Mouse (Mus musculus): ENCODE measurements at regions not wholly inside any gene's neighbourhood (a gene's known extent, or its start where the extent isn't known, plus 50 kb on each side); places are given as distances from the start of the nearest gene placed in this dataset.
"Not testable (repeated sequence)": the region's sequence is repeated elsewhere in the genome, so short reads cannot be mapped to it uniquely, and the experiment has no call there.

- no peak overlapping the region for H3K4me2 ChIP-seq (ENCODE audit: low read depth, low read length)
- no peak for ATAC-seq (replicated peaks; ENCODE audit: insufficient number of reproducible peaks, low FRiP score, low TSS enrichment, low read depth)
- no peak overlapping the region for H3K4me3 ChIP-seq (ENCODE audit: low read depth, low read length)
- H3K36me3 ChIP-seq (replicated peaks; ENCODE audit: control insufficient read depth, insufficient read depth, low read depth, low read length) = no peaks in the 10 kb centered on the region
- H3K27me3 ChIP-seq (ENCODE audit: control insufficient read depth, insufficient read depth, low read length) = no peaks in the 10 kb centered on the region
- no peaks in the 10 kb centered on the region for H3K4me1 ChIP-seq (ENCODE audit: control insufficient read depth, insufficient read depth, low read length)
- H3K27ac ChIP-seq (replicated peaks; ENCODE audit: low read depth, low read length) = no peak overlapping the region
- WGBS = 81% methylated on average over 5 of the region's 5 CpGs
- no peak overlapping the region for H3K9ac ChIP-seq (replicated peaks; ENCODE audit: low read length)
- no peak for DNase-seq (ENCODE audit: low spot score)
- no peaks in the 10 kb centered on the region for H3K9me3 ChIP-seq (replicated peaks; ENCODE audit: control insufficient read depth, low read length)
Measured at GRCm38 (mm10) chr3:39840946-39841345, 690.1 kb upstream of the Intu start.

GRCm38 (mm10) chr3:39845123-39845522 is 686.0 kb upstream of the Intu start:
- H3K9me3 ChIP-seq (replicated peaks; ENCODE audit: control insufficient read depth, low read length) = no peaks in the 10 kb centered on the region
- WGBS = 87% methylated on average over 2 of the region's 2 CpGs
- no peak overlapping the region for H3K4me2 ChIP-seq (ENCODE audit: low read depth, low read length)
- no peaks in the 10 kb centered on the region for H3K27me3 ChIP-seq (ENCODE audit: control insufficient read depth, insufficient read depth, low read length)
- H3K36me3 ChIP-seq (replicated peaks; ENCODE audit: control insufficient read depth, insufficient read depth, low read depth, low read length) = no peaks in the 10 kb centered on the region
- ATAC-seq (replicated peaks; ENCODE audit: insufficient number of reproducible peaks, low FRiP score, low TSS enrichment, low read depth) = no peak
- no peak overlapping the region for H3K4me3 ChIP-seq (ENCODE audit: low read depth, low read length)
- no peak overlapping the region for H3K27ac ChIP-seq (replicated peaks; ENCODE audit: low read depth, low read length)
- no peak overlapping the region for H3K9ac ChIP-seq (replicated peaks; ENCODE audit: low read length)
- DNase-seq (ENCODE audit: low spot score) = no peak
- H3K4me1 ChIP-seq (ENCODE audit: control insufficient read depth, insufficient read depth, low read length) = no peaks in the 10 kb centered on the region

DNA sequence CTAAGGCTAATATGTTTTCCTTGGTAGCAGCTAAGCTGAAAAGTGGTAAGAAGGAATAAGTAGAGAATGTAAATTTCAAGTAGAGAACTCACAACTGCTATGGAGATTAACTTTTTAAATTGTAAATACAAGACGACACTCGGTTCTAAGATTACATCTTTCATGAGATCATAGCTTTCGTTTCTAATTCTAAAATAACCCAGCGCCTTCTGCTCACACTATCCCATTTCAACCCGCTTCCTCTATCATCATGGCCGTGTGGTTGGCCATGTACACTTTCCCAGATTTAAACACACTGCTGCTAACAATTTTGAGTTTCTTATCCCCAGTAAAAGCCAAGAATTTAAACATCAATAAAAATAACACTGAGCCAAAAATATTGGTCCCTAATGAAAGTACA is 682.3 kb upstream of the Intu start:
- Histone ChIP-seq H3K4me3 (ENCODE audit: low read depth, low read length) (no peak overlapping the region), H3K4me1 (ENCODE audit: control insufficient read depth, insufficient read depth, low read length) (no peaks in the 10 kb centered on the region), H3K27ac (replicated peaks; ENCODE audit: low read depth, low read length) (no peak overlapping the region), H3K27me3 (ENCODE audit: control insufficient read depth, insufficient read depth, low read length) (no peaks in the 10 kb centered on the region), H3K4me2 (ENCODE audit: low read depth, low read length) (no peak overlapping the region), H3K9ac (replicated peaks; ENCODE audit: low read length) (no peak overlapping the region), H3K9me3 (replicated peaks; ENCODE audit: control insufficient read depth, low read length) (no peaks in the 10 kb centered on the region), H3K36me3 (replicated peaks; ENCODE audit: control insufficient read depth, insufficient read depth, low read depth, low read length) (no peaks in the 10 kb centered on the region)
- 80% methylated on average over 6 of the region's 6 CpGs for WGBS
- ATAC-seq (replicated peaks; ENCODE audit: insufficient number of reproducible peaks, low FRiP score, low TSS enrichment, low read depth) (no peak), DNase-seq (ENCODE audit: low spot score) (no peak)

DNA sequence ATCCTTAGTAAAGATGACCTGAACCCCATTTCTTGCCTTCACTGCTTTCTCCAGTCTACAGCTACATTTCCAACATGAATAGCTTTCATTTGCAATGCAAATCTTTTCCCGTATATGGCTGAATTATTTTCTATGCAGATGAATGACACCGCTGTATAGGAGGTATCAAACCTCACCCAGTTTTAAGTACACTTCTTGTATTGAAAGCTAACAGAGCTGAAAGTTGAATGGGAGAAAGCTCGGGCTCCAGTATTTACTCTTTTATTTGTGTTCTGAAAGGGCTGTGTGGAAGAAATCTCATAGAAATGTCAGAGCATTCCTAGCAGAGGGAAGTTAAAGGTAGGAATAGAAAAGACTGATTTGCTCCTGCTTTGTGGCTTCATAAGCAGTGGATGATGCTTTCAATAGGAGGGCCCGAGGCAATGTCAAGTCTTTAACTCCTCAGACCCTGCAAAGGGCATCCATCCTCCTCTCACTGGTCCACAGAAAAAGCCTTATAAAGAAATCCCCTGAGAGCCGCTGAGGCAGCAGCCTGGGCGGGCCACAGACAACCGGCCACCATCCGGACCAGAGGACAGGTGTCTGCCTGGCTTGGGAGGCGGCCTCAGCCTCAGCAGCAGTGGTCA is 673.8 kb upstream of the Intu start:
- no peak overlapping the region for H3K4me3 ChIP-seq (ENCODE audit: low read depth, low read length)
- no peak overlapping the region for H3K27ac ChIP-seq (replicated peaks; ENCODE audit: low read depth, low read length)
- no peak overlapping the region for H3K4me2 ChIP-seq (ENCODE audit: low read depth, low read length)
- no peaks in the 10 kb centered on the region for H3K9me3 ChIP-seq (replicated peaks; ENCODE audit: control insufficient read depth, low read length)
- no peaks in the 10 kb centered on the region for H3K27me3 ChIP-seq (ENCODE audit: control insufficient read depth, insufficient read depth, low read length)
- ATAC-seq (replicated peaks; ENCODE audit: insufficient number of reproducible peaks, low FRiP score, low TSS enrichment, low read depth) (no peak), DNase-seq (ENCODE audit: low spot score) (no peak)
- H3K4me1 ChIP-seq (ENCODE audit: control insufficient read depth, insufficient read depth, low read length) = no peaks in the 10 kb centered on the region
- no peak overlapping the region for H3K9ac ChIP-seq (replicated peaks; ENCODE audit: low read length)
- 76% methylated on average over 8 of the region's 9 CpGs for WGBS
- no peaks in the 10 kb centered on the region for H3K36me3 ChIP-seq (replicated peaks; ENCODE audit: control insufficient read depth, insufficient read depth, low read depth, low read length)

DNA sequence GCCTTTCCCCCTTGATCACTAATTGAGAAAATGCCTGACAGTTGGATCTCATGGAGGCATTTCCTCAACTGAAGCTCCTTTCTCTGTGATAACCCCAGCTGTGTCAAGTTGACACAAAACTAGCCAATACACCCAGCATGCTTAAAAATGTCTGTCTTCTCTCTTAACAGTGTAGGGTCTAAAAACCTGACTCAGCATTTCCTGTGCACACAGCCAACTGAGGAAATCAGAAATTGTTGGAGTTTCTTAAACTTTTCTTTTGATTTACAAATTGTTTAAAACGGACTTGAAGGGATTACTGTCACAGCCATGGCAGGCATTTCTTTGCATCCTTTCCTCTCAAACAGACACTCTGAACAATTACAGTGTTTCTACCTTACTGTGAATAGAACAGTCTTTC is 655.0 kb upstream of the Intu start:
- WGBS = 82% methylated on average over 1 of the region's 1 CpGs
- H3K27ac ChIP-seq (replicated peaks; ENCODE audit: low read depth, low read length); H3K9ac ChIP-seq (replicated peaks; ENCODE audit: low read length); H3K36me3 ChIP-seq (replicated peaks; ENCODE audit: control insufficient read depth, insufficient read depth, low read depth, low read length); H3K27me3 ChIP-seq (ENCODE audit: control insufficient read depth, insufficient read depth, low read length); H3K4me1 ChIP-seq (ENCODE audit: control insufficient read depth, insufficient read depth, low read length); H3K4me3 ChIP-seq (ENCODE audit: low read depth, low read length); DNase-seq (ENCODE audit: low spot score); H3K4me2 ChIP-seq (ENCODE audit: low read depth, low read length); H3K9me3 ChIP-seq (replicated peaks; ENCODE audit: control insufficient read depth, low read length); ATAC-seq (replicated peaks; ENCODE audit: insufficient number of reproducible peaks, low FRiP score, low TSS enrichment, low read depth): not testable (repeated sequence)

DNA sequence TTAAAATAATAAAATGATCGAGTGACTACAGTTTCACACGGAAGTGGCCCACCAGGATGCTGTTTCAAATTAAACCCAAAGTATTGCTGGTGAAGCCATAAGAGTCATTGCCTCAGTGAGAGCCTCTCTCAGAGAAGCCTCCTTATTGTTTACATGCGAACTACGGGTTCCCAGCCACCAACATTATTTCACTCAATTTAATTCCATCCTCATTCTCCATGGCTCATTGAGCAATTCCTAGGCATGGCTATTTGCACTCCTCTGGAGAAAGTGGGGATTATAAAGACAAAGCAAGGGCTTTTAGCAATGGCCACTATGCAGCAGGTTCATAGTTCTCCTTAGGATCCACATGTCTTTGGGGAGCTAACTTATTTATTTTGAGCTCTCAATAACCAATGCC is 646.7 kb upstream of the Intu start:
- Histone ChIP-seq H3K9ac (replicated peaks; ENCODE audit: low read length) (no peak overlapping the region), H3K27me3 (ENCODE audit: control insufficient read depth, insufficient read depth, low read length) (no peaks in the 10 kb centered on the region), H3K27ac (replicated peaks; ENCODE audit: low read depth, low read length) (no peak overlapping the region), H3K9me3 (replicated peaks; ENCODE audit: control insufficient read depth, low read length) (no peaks in the 10 kb centered on the region), H3K4me2 (ENCODE audit: low read depth, low read length) (no peak overlapping the region), H3K4me3 (ENCODE audit: low read depth, low read length) (no peak overlapping the region), H3K36me3 (replicated peaks; ENCODE audit: control insufficient read depth, insufficient read depth, low read depth, low read length) (no peaks in the 10 kb centered on the region), H3K4me1 (ENCODE audit: control insufficient read depth, insufficient read depth, low read length) (no peaks in the 10 kb centered on the region)
- ATAC-seq (replicated peaks; ENCODE audit: insufficient number of reproducible peaks, low FRiP score, low TSS enrichment, low read depth) = no peak
- WGBS = 75% methylated on average over 4 of the region's 4 CpGs
- DNase-seq (ENCODE audit: low spot score) = no peak

DNA sequence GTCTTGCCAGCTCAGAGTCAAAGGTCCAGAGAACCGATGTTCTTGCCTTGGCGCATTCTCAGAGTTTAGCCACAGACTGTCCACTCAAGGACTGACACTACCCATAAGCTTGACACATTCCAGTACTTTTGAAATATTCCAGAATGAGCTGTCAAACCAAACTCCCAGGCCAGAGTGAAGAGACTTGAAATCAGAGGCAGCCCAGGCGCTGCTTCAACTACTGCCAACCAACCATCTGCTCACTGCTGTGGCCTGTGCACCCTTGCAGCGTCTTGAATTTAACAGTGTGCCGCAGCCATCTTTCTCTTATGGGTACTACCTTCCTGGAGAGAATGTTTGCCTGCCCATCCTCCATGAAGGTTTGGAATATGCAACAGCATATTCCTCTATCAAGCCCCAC is 642.7 kb upstream of the Intu start:
- no peak for DNase-seq (ENCODE audit: low spot score)
- no peaks in the 10 kb centered on the region for H3K27me3 ChIP-seq (ENCODE audit: control insufficient read depth, insufficient read depth, low read length)
- no peak for ATAC-seq (replicated peaks; ENCODE audit: insufficient number of reproducible peaks, low FRiP score, low TSS enrichment, low read depth)
- H3K9me3 ChIP-seq (replicated peaks; ENCODE audit: control insufficient read depth, low read length) = no peaks in the 10 kb centered on the region
- no peaks in the 10 kb centered on the region for H3K4me1 ChIP-seq (ENCODE audit: control insufficient read depth, insufficient read depth, low read length)
- H3K27ac ChIP-seq (replicated peaks; ENCODE audit: low read depth, low read length) = no peak overlapping the region
- no peak overlapping the region for H3K4me3 ChIP-seq (ENCODE audit: low read depth, low read length)
- no peak overlapping the region for H3K9ac ChIP-seq (replicated peaks; ENCODE audit: low read length)
- no peaks in the 10 kb centered on the region for H3K36me3 ChIP-seq (replicated peaks; ENCODE audit: control insufficient read depth, insufficient read depth, low read depth, low read length)
- 89% methylated on average over 5 of the region's 5 CpGs for WGBS
- H3K4me2 ChIP-seq (ENCODE audit: low read depth, low read length) = no peak overlapping the region

DNA sequence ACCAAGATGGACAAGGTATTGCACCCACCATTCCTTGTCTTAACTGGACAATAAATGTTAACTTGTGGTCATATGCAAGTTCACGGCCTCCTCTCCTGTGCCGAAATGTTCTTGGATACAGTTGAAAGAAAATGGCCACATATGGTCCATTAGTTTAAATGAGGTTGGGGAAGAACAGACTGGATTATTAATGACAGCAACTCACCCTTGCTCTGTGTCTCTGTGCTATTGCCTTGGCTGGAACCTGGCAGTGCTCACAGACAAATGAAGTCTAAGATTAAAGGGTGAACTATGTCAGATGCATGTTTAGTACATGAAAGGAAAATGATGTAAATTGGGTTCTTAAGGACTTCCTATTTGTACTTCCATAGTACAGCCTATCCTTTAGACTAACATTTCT is 641.9 kb upstream of the Intu start:
- 84% methylated on average over 2 of the region's 2 CpGs for WGBS
- H3K27ac ChIP-seq (replicated peaks; ENCODE audit: low read depth, low read length) = no peak overlapping the region
- no peak overlapping the region for H3K9ac ChIP-seq (replicated peaks; ENCODE audit: low read length)
- ATAC-seq (replicated peaks; ENCODE audit: insufficient number of reproducible peaks, low FRiP score, low TSS enrichment, low read depth) (no peak), DNase-seq (ENCODE audit: low spot score) (no peak)
- H3K9me3 ChIP-seq (replicated peaks; ENCODE audit: control insufficient read depth, low read length) = no peaks in the 10 kb centered on the region
- no peak overlapping the region for H3K4me3 ChIP-seq (ENCODE audit: low read depth, low read length)
- H3K36me3 ChIP-seq (replicated peaks; ENCODE audit: control insufficient read depth, insufficient read depth, low read depth, low read length) = no peaks in the 10 kb centered on the region
- H3K4me2 ChIP-seq (ENCODE audit: low read depth, low read length) = no peak overlapping the region
- H3K4me1 ChIP-seq (ENCODE audit: control insufficient read depth, insufficient read depth, low read length) = no peaks in the 10 kb centered on the region
- no peaks in the 10 kb centered on the region for H3K27me3 ChIP-seq (ENCODE audit: control insufficient read depth, insufficient read depth, low read length)
